Mouse (Mus musculus) lung, postnatal 0 days (tissue): Measurements from ENCODE around the gene Myo1g. TPM values are rescaled to one million over a fixed set of nuclear protein-coding genes. Genes with fewer than 3 reads are reported as not detected.

Experiments used
- ATAC-seq: fragments of 200-750 bp; cut with Nextera tagmentation; 2 replicates; pipeline ENCODE4 v1.8.0; 2017; ENCODE audit warnings: moderate library complexity
- DNase-seq: peaks from one replicate; pipeline ENCODE4 v3.0.0-alpha.2; 2016; ENCODE audit warnings: low spot score
- H3K27ac ChIP-seq: fragments of 300-500 bp; sonication (generic); 2 replicates; pipeline ENCODE4 v1.5.1; 2014; ENCODE audit warnings: antibody characterized with exemption, mild to moderate bottlenecking, low read length, mixed read lengths
- H3K27me3 ChIP-seq: fragments of 300-500 bp; sonication (generic); replicated peaks from 2 replicates; pipeline ENCODE4 v1.6.1; 2014; ENCODE audit warnings: low read length, mixed read lengths; ENCODE audit not compliant: insufficient read depth
- H3K36me3 ChIP-seq: fragments of 300-500 bp; sonication (generic); 2 replicates; pipeline ENCODE4 v1.6.1; 2014; ENCODE audit warnings: low read length, mixed read lengths; ENCODE audit not compliant: insufficient read depth
- H3K4me1 ChIP-seq: fragments of 300-500 bp; sonication (generic); 2 replicates; pipeline ENCODE4 v1.6.1; 2014; ENCODE audit warnings: antibody characterized with exemption, low read depth, low read length, mixed read lengths; ENCODE audit not compliant: insufficient read depth
- H3K4me2 ChIP-seq: fragments of 300-500 bp; sonication (generic); replicated peaks from 2 replicates; pipeline ENCODE4 v1.6.1; 2014; ENCODE audit warnings: low read depth, mild to moderate bottlenecking, low read length, moderate library complexity, mixed read lengths
- H3K4me3 ChIP-seq: fragments of 300-500 bp; sonication (generic); 2 replicates; pipeline ENCODE4 v1.5.1; 2014; ENCODE audit warnings: low read depth, low read length
- H3K9ac ChIP-seq: fragments of 300-500 bp; sonication (generic); replicated peaks from 2 replicates; pipeline ENCODE4 v1.6.1; 2014; ENCODE audit warnings: low read depth, mild to moderate bottlenecking
- H3K9me3 ChIP-seq: fragments of 300-500 bp; sonication (generic); 2 replicates; pipeline ENCODE4 v1.6.1; 2016; ENCODE audit warnings: low read length, mixed read lengths
- CTCF ChIP-seq: IDR thresholded peaks from 2 replicates; pipeline ENCODE4 v1.5.1; 2016; ENCODE audit warnings: antibody characterized with exemption, mild to moderate bottlenecking
- EP300 ChIP-seq: IDR thresholded peaks from 2 replicates; pipeline ENCODE4 v1.6.1; 2016; ENCODE audit warnings: antibody characterized with exemption, mild to moderate bottlenecking, control low read depth
- WGBS: fragments of 180-500 bp; shearing (Covaris S2); extraction: QIAGEN DNeasy Blood & Tissue Kit; methylation state at CpG from one replicate; pipeline ENCODE4 v1.1.7; 2014; 5-methylcytosine and 5-hydroxymethylcytosine counted together
- polyA plus RNA-seq: library from polyadenylated mRNA; unstranded; fragments of >200 nt; fragmentation: Nextera tagmentation; extraction: Ambion mirVana; gene quantifications from 2 replicates; pipeline ENCODE4 v1.2.1, GENCODE M21; 2015

Myo1g gene
- polyA plus RNA-seq, 1 experiment from 2014 or later: 6.2 TPM

GRCm38 (mm10) chr11:6480191-6480590 is 40.6 kb downstream of the Myo1g start:
- H3K27ac ChIP-seq: no peak overlapping the region
- H3K4me1 ChIP-seq: no peaks in the 10 kb centered on the region
- H3K4me3 ChIP-seq: no peak overlapping the region
- TF ChIP-seq EP300 (no peak), CTCF (no peak)
- H3K36me3 ChIP-seq: no peaks in the 10 kb centered on the region
- no peak for ATAC-seq
- no peak overlapping the region for H3K9ac ChIP-seq
- H3K27me3 ChIP-seq: no peaks in the 10 kb centered on the region
- DNase-seq: no peak
- H3K4me2 ChIP-seq: no peak overlapping the region
- H3K9me3 ChIP-seq: no peaks in the 10 kb centered on the region
- 75% methylated on average over 7 of the region's 7 CpGs for WGBS

GRCm38 (mm10) chr11:6479231-6479630 is 41.5 kb downstream of the Myo1g start:
- H3K4me3 ChIP-seq: no peak overlapping the region
- no peak for ATAC-seq
- H3K27me3 ChIP-seq: no peaks in the 10 kb centered on the region
- no peaks in the 10 kb centered on the region for H3K9me3 ChIP-seq
- no peak overlapping the region for H3K9ac ChIP-seq
- H3K4me1 ChIP-seq: peaks cover 3% of the 10 kb centered on the region; the same call in 1 of the 2 replicates
- H3K4me2 ChIP-seq: no peak overlapping the region
- DNase-seq: no peak
- no peaks in the 10 kb centered on the region for H3K36me3 ChIP-seq
- no peak overlapping the region for H3K27ac ChIP-seq
- TF ChIP-seq EP300: no peak
- no peak for TF ChIP-seq CTCF
- WGBS: 64% methylated on average over 2 of the region's 2 CpGs

DNA sequence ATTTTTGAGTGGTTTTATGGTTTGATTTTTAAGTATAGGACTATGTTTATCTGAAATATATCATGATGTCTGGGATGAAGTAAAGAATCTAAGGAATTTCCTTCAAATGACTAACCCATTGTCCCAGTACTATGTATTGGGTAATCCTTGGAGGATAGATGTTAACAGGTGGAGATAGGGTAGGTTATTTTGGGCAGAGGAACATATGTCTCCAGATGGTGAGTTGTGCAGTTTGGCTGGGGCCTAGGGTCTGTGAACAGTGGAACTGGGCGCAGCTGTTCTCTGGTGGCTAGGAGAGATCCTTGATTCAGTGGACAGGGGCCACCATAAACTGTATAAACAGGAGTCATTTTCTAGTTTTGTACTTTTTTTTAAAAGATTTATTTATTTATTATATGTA is 43.4 kb downstream of the Myo1g start:
- WGBS: 100% methylated on average over 1 of the region's 1 CpGs
- H3K4me2 ChIP-seq: no peak overlapping the region
- DNase-seq (no peak), ATAC-seq (no peak)
- no peak overlapping the region for H3K4me3 ChIP-seq
- no peak overlapping the region for H3K9ac ChIP-seq
- TF ChIP-seq CTCF (no peak), EP300 (no peak)
- no peaks in the 10 kb centered on the region for H3K36me3 ChIP-seq
- H3K27ac ChIP-seq: no peak overlapping the region
- H3K9me3 ChIP-seq: no peaks in the 10 kb centered on the region
- H3K4me1 ChIP-seq: peaks cover 8% of the 10 kb centered on the region; the same call in 1 of the 2 replicates
- H3K27me3 ChIP-seq: no peaks in the 10 kb centered on the region

GRCm38 (mm10) chr11:6476876-6477275 is 43.9 kb downstream of the Myo1g start:
- ATAC-seq (no peak), DNase-seq (no peak)
- 65% methylated on average over 6 of the region's 6 CpGs for WGBS
- Histone ChIP-seq H3K4me2 (no peak overlapping the region), H3K36me3 (no peaks in the 10 kb centered on the region), H3K4me1 (peaks cover 8% of the 10 kb centered on the region; the same call in 1 of the 2 replicates), H3K9me3 (no peaks in the 10 kb centered on the region), H3K27ac (no peak overlapping the region), H3K9ac (no peak overlapping the region), H3K4me3 (no peak overlapping the region), H3K27me3 (no peaks in the 10 kb centered on the region)
- TF ChIP-seq EP300: no peak
- no peak for TF ChIP-seq CTCF

GRCm38 (mm10) chr11:6475867-6476484 is 44.8 kb downstream of the Myo1g start, which contains the start of gene Purb:
Gene Purb (minus strand): TSS chr11:6475917.
- H3K27ac ChIP-seq: peak within 1 kb of the TSS; percentile 99
- H3K27me3 ChIP-seq: no peaks in the 10 kb centered on the region
- no peaks in the 10 kb centered on the region for H3K36me3 ChIP-seq
- peaks cover 12% of the 10 kb centered on the region; the same call in 1 of the 2 replicates for H3K4me1 ChIP-seq
- H3K9me3 ChIP-seq: no peaks in the 10 kb centered on the region
- TF ChIP-seq CTCF (peak; percentile 13; the same call in 1 of the 2 replicates), EP300 (no peak)
- peak within 1 kb of the TSS; percentile 83 for H3K4me2 ChIP-seq
- H3K4me3 ChIP-seq: peak within 1 kb of the TSS; percentile 86
- DNase-seq (peak; percentile 94), ATAC-seq (peak; percentile 96)
- peak within 1 kb of the TSS; percentile 93 for H3K9ac ChIP-seq
- WGBS: 0% methylated on average over 21 of the region's 76 CpGs

DNA sequence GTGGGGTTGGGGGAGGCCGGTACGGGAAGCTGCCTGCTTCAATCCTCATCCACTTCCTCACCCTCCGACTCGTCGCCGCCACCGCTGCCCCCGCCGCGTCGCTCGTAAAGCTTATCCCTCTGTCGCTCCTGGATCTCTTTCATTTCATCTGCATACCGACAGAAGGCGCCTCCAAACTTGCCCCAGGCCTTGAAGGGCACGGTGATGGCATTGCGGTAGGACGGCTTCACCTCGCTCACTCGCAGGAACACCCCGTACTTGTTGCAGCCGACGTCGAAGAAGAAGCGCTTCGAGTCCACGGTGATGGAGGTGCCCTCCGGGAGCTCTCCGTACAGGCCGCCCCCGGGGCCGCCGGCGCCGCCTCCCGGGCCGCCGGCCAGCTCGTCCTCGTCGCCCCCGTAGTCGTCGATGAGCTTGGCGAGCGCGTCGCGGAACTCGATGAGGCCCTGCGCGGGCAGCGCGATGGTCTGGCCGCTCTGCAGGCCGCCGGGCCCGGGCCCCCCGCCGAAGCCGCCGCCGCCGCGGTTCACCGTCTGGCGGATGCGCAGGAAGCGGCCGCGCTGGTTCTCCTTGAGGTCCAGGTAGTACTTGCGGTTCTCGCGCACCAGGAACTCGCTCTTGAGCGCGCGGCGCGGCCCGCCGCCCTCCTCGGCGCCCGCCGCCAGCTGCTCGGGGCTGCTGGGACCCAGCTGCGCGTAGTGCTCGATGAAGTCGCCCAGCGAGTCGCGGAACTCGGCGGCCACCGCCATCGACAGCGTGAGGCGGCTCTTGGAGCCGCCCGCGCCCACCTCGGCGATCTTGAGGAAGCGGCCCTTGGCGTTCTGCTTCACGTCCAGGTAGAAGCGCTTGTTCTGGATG is 45.7 kb downstream of the Myo1g start:
- peak overlapping the region; percentile 83 for H3K4me2 ChIP-seq
- ATAC-seq: peak; percentile 43
- H3K36me3 ChIP-seq: no peaks in the 10 kb centered on the region
- peak overlapping the region; percentile 93 for H3K9ac ChIP-seq
- under 1% methylated on average over 90 of the region's 109 CpGs for WGBS
- H3K27me3 ChIP-seq: no peaks in the 10 kb centered on the region
- TF ChIP-seq CTCF (peak; percentile 33), EP300 (no peak)
- peak overlapping the region; percentile 86 for H3K4me3 ChIP-seq
- peak; percentile 60 for DNase-seq
- peak overlapping the region; percentile 99 for H3K27ac ChIP-seq
- no peaks in the 10 kb centered on the region for H3K9me3 ChIP-seq
- H3K4me1 ChIP-seq: peaks cover 20% of the 10 kb centered on the region; the same call in 1 of the 2 replicates
